Mouse (Mus musculus) midbrain, embryonic 13.5 days (tissue): ENCODE data around the gene Tmed1. TPM values are rescaled to one million over a fixed set of nuclear protein-coding genes. Genes with fewer than 3 reads are reported as not detected.
"Not testable (repeated sequence)": the region's sequence is repeated elsewhere in the genome, so short reads cannot be mapped to it uniquely, and the experiment has no call there.

Experiments used
- ATAC-seq: fragments of 200-750 bp; cut with Nextera tagmentation; 2 replicates; pipeline ENCODE4 v1.8.0; 2017; ENCODE audit warnings: mild to moderate bottlenecking, moderate TSS enrichment, moderate library complexity
- H3K27ac ChIP-seq: fragments of 300-500 bp; sonication (generic); 2 replicates; pipeline ENCODE4 v1.5.1; 2015; ENCODE audit warnings: inconsistent platforms, mild to moderate bottlenecking, moderate library complexity
- H3K27me3 ChIP-seq: fragments of 300-500 bp; sonication (generic); 2 replicates; pipeline ENCODE4 v1.6.1; 2015; ENCODE audit warnings: mild to moderate bottlenecking, inconsistent platforms
- H3K36me3 ChIP-seq: fragments of 300-500 bp; sonication (generic); 2 replicates; pipeline ENCODE4 v1.6.1; 2015; ENCODE audit warnings: mild to moderate bottlenecking, inconsistent platforms
- H3K4me1 ChIP-seq: fragments of 300-500 bp; sonication (generic); replicated peaks from 2 replicates; pipeline ENCODE4 v1.6.1; 2015; ENCODE audit warnings: inconsistent platforms
- H3K4me2 ChIP-seq: fragments of 300-500 bp; sonication (generic); replicated peaks from 2 replicates; pipeline ENCODE4 v1.6.1; 2015; ENCODE audit warnings: moderate library complexity, mild to moderate bottlenecking, inconsistent platforms
- H3K4me3 ChIP-seq: fragments of 300-500 bp; sonication (generic); replicated peaks from 2 replicates; pipeline ENCODE4 v1.5.1; 2015; ENCODE audit warnings: mild to moderate bottlenecking, inconsistent platforms
- H3K9ac ChIP-seq: fragments of 300-500 bp; sonication (generic); replicated peaks from 2 replicates; pipeline ENCODE4 v1.6.1; 2015; ENCODE audit warnings: mild to moderate bottlenecking, inconsistent platforms
- H3K9me3 ChIP-seq: fragments of 300-500 bp; sonication (generic); 2 replicates; pipeline ENCODE4 v1.6.1; 2016; ENCODE audit warnings: mild to moderate bottlenecking, inconsistent platforms
- WGBS: fragments of 180-500 bp; shearing (Covaris S2); methylation state at CpG from one replicate; pipeline ENCODE4 v1.1.7; 2015; 5-methylcytosine and 5-hydroxymethylcytosine counted together
- polyA plus RNA-seq: library from polyadenylated mRNA; unstranded; fragments of >200 nt; fragmentation: Nextera tagmentation; extraction: Ambion mirVana; gene quantifications from 2 replicates; pipeline ENCODE4 v1.2.1, GENCODE M21; 2015

Gene Tmed1
- polyA plus RNA-seq, 1 experiment from 2014 or later, result 57.2 TPM

DNA sequence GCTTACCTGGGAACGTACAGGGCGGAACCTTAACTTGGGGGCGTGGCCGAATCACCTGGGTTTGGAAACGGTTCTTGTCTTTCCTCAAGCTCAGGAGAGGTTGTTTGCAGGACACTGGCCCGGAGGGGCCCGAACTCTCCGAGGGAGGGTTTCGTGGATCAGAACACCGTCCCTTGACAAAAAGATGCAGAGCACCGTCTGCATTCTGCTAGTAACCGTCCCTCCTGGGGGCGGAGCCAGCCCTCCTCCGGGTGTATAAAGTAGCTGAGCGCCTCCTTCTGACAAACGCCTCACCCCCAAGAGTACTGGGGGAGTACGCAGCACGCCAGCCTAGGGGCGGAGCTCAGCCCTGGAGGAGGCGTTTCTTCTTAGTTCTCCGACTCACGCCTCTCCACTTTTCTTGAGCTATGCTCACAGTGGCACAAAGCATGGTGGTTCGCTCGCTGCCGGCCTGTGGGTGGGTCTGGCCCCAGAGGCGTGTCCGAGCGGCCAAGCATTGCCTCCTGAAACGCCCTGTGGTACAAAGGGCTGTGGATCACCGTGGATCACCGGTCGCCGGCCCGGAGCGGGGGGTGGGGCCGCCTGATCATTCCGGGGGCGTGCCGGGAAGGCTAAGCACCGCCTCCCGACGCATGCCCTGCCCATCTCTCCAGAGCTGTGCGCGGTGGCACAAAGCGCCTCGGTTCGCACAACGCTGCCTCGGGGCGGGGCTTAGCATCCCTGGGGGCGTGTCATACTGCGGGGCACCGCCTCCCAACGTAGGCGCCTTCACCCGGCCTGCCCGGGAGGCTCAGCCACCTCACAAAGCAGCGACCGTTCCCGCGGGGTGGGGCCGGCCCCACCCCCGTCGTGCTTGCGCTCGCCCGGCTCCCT, 36.1 kb upstream of the Tmed1 start:
- under 1% methylated on average over 65 of the region's 67 CpGs for WGBS
- H3K36me3 ChIP-seq, result peaks cover 14% of the 10 kb centered on the region
- peak; percentile 94 for ATAC-seq
- peak overlapping the region; percentile 99 for H3K27ac ChIP-seq
- peak overlapping the region; percentile 81 for H3K4me3 ChIP-seq
- no peaks in the 10 kb centered on the region for H3K27me3 ChIP-seq
- no peaks in the 10 kb centered on the region for H3K9me3 ChIP-seq
- H3K4me1 ChIP-seq, result peaks cover 36% of the 10 kb centered on the region
- H3K9ac ChIP-seq, result peak overlapping the region; percentile 67
- peak overlapping the region; percentile 67 for H3K4me2 ChIP-seq

GRCm38 (mm10) chr9:21545351-21545915, 35.4 kb upstream of the Tmed1 start:
- Histone ChIP-seq H3K27me3 (no peaks in the 10 kb centered on the region), H3K9ac (peak overlapping the region; percentile 67), H3K4me1 (peaks cover 32% of the 10 kb centered on the region), H3K36me3 (0 out of 2 replicates have a peak, but pooled peaks cover 8% of the 10 kb centered on the region), H3K27ac (peak overlapping the region; percentile 99), H3K4me2 (peak overlapping the region; percentile 67), H3K9me3 (no peaks in the 10 kb centered on the region), H3K4me3 (peak overlapping the region; percentile 81)
- 1% methylated on average over 9 of the region's 9 CpGs for WGBS
- ATAC-seq, result peak; percentile 45

- not testable (repeated sequence) for H3K27me3 ChIP-seq, H3K36me3 ChIP-seq, H3K27ac ChIP-seq, H3K9me3 ChIP-seq, H3K4me2 ChIP-seq, H3K4me3 ChIP-seq, H3K9ac ChIP-seq, ATAC-seq
- peaks cover 11% of the 10 kb centered on the region for H3K4me1 ChIP-seq
- 92% methylated on average over 2 of the region's 2 CpGs for WGBS
Observed at GRCm38 (mm10) chr9:21542001-21542400, 31.9 kb upstream of the Tmed1 start.

GRCm38 (mm10) chr9:21539981-21540753, 30.1 kb upstream of the Tmed1 start:
- H3K9ac ChIP-seq, result no peak overlapping the region

GRCm38 (mm10) chr9:21537009-21537408, 27.0 kb upstream of the Tmed1 start:
- WGBS, result 71% methylated on average over 4 of the region's 4 CpGs
- no peaks in the 10 kb centered on the region for H3K27me3 ChIP-seq
- no peaks in the 10 kb centered on the region for H3K4me1 ChIP-seq
- no peak overlapping the region for H3K4me2 ChIP-seq
- no peak overlapping the region for H3K27ac ChIP-seq
- no peak overlapping the region for H3K9ac ChIP-seq
- no peak overlapping the region for H3K4me3 ChIP-seq
- H3K36me3 ChIP-seq, result no peaks in the 10 kb centered on the region
- no peaks in the 10 kb centered on the region for H3K9me3 ChIP-seq
- no peak for ATAC-seq

More at GRCm38 (mm10) chr9:21539981-21540753, 30.1 kb upstream of the Tmed1 start:
- H3K27me3 ChIP-seq, result no peaks in the 10 kb centered on the region
- no peaks in the 10 kb centered on the region for H3K9me3 ChIP-seq
- H3K4me3 ChIP-seq, result no peak overlapping the region
- no peak overlapping the region for H3K4me2 ChIP-seq
- H3K27ac ChIP-seq, result no peak overlapping the region
- no peak for ATAC-seq
- 90% methylated on average over 7 of the region's 7 CpGs for WGBS
- no peaks in the 10 kb centered on the region for H3K36me3 ChIP-seq
- peaks cover 6% of the 10 kb centered on the region for H3K4me1 ChIP-seq

- Histone ChIP-seq H3K27ac (no peak overlapping the region), H3K36me3 (no peaks in the 10 kb centered on the region), H3K4me2 (no peak overlapping the region), H3K4me1 (no peaks in the 10 kb centered on the region), H3K4me3 (no peak overlapping the region), H3K27me3 (no peaks in the 10 kb centered on the region), H3K9me3 (no peaks in the 10 kb centered on the region), H3K9ac (no peak overlapping the region)
- WGBS, result 95% methylated on average over 14 of the region's 14 CpGs
- no peak for ATAC-seq
Observed at GRCm38 (mm10) chr9:21536501-21536900, 26.4 kb upstream of the Tmed1 start.

DNA sequence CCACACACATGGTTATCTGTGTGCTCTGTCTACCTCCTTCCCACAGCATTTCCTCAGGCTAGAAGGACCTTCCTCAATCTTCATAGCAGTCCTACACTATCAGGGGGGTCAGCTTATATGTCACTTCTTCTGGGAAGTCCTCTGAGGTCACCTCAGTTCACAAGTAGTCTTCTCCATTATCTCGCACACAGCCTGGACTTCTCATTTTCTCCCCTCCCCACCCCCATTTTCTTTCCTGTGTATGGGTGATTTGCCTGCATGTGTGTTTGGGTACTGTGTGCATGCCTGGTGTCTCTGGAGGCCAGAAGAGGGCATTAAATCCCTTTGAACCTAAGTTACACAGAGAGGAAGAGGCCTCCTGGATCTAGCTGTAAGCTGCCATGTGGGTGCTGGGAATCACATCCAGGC, 17.9 kb upstream of the Tmed1 start:
- Histone ChIP-seq H3K27me3 (no peaks in the 10 kb centered on the region), H3K4me1 (no peaks in the 10 kb centered on the region), H3K4me3 (no peak overlapping the region), H3K36me3 (no peaks in the 10 kb centered on the region), H3K27ac (no peak overlapping the region), H3K9me3 (no peaks in the 10 kb centered on the region), H3K9ac (no peak overlapping the region), H3K4me2 (no peak overlapping the region)
- 89% methylated on average over 1 of the region's 1 CpGs for WGBS
- no peak for ATAC-seq

GRCm38 (mm10) chr9:21527100-21527801, 17.2 kb upstream of the Tmed1 start:
- Histone ChIP-seq H3K36me3 (no peaks in the 10 kb centered on the region), H3K9me3 (no peaks in the 10 kb centered on the region), H3K9ac (no peak overlapping the region), H3K4me3 (no peak overlapping the region), H3K4me2 (no peak overlapping the region), H3K27ac (no peak overlapping the region), H3K27me3 (no peaks in the 10 kb centered on the region), H3K4me1 (no peaks in the 10 kb centered on the region)
- no peak for ATAC-seq
- WGBS, result 91% methylated on average over 2 of the region's 2 CpGs

- H3K27me3 ChIP-seq, result no peaks in the 10 kb centered on the region
- ATAC-seq, result no peak
- WGBS, result 92% methylated on average over 3 of the region's 3 CpGs
Observed at GRCm38 (mm10) chr9:21526634-21526944, 16.5 kb upstream of the Tmed1 start.

GRCm38 (mm10) chr9:21525937-21526633, 16.0 kb upstream of the Tmed1 start, which contains the start of gene AB124611:
Gene AB124611, plus strand, starts transcription at chr9:21526176.
- H3K4me3 ChIP-seq, result no peak within 1 kb of the TSS
- H3K36me3 ChIP-seq, result no peaks in the 10 kb centered on the region
- H3K4me1 ChIP-seq, result no peaks in the 10 kb centered on the region
- H3K27me3 ChIP-seq, result no peaks in the 10 kb centered on the region
- no peak within 1 kb of the TSS for H3K27ac ChIP-seq
- no peaks in the 10 kb centered on the region for H3K9me3 ChIP-seq
- no peak within 1 kb of the TSS for H3K4me2 ChIP-seq
- peak within 1 kb of the TSS; percentile 19; the same call in 1 of the 2 replicates for H3K9ac ChIP-seq
- ATAC-seq, result no peak
- WGBS, result 70% methylated on average over 14 of the region's 14 CpGs

More at GRCm38 (mm10) chr9:21526634-21526944, 16.5 kb upstream of the Tmed1 start:
- Histone ChIP-seq H3K27ac (no peak overlapping the region), H3K36me3 (no peaks in the 10 kb centered on the region), H3K9ac (peak overlapping the region; percentile 19; the same call in 1 of the 2 replicates), H3K9me3 (no peaks in the 10 kb centered on the region), H3K4me2 (no peak overlapping the region), H3K4me1 (no peaks in the 10 kb centered on the region), H3K4me3 (no peak overlapping the region)
